Mouse (Mus musculus) forebrain, embryonic 12.5 days (tissue): ENCODE results near the gene Olfr544. TPM values are rescaled to one million over a fixed set of nuclear protein-coding genes. Genes with fewer than 3 reads are reported as not detected.
A peak's percentile ranks its signal among the peaks of the same experiment; 100 is the strongest.

Experiments used
- ATAC-seq: fragments of 200-750 bp; cut with Nextera tagmentation; 2 replicates; pipeline ENCODE4 v1.8.0; 2017; ENCODE audit warnings: moderate TSS enrichment; ENCODE audit not compliant: low FRiP score
- H3K27ac ChIP-seq: fragments of 300-500 bp; sonication (generic); 2 replicates; pipeline ENCODE4 v1.5.1; 2016; ENCODE audit warnings: mild to moderate bottlenecking
- H3K27me3 ChIP-seq: fragments of 300-500 bp; sonication (generic); 2 replicates; pipeline ENCODE4 v1.6.1; 2016; ENCODE audit warnings: mild to moderate bottlenecking
- H3K36me3 ChIP-seq: fragments of 300-500 bp; sonication (generic); replicated peaks from 2 replicates; pipeline ENCODE4 v1.6.1; 2016; ENCODE audit warnings: mild to moderate bottlenecking
- H3K4me1 ChIP-seq: fragments of 300-500 bp; sonication (generic); 2 replicates; pipeline ENCODE4 v1.6.1; 2016
- H3K4me2 ChIP-seq: fragments of 300-500 bp; sonication (generic); 2 replicates; pipeline ENCODE4 v1.6.1; 2016; ENCODE audit warnings: mild to moderate bottlenecking, moderate library complexity
- H3K4me3 ChIP-seq: fragments of 300-500 bp; sonication (generic); replicated peaks from 2 replicates; pipeline ENCODE4 v1.5.1; 2016; ENCODE audit warnings: mild to moderate bottlenecking
- H3K9ac ChIP-seq: fragments of 300-500 bp; sonication (generic); 2 replicates; pipeline ENCODE4 v1.6.1; 2016; ENCODE audit warnings: mild to moderate bottlenecking
- H3K9me3 ChIP-seq: fragments of 300-500 bp; sonication (generic); 2 replicates; pipeline ENCODE4 v1.6.1; 2016
- WGBS: fragments of 180-500 bp; shearing (Covaris S2); methylation state at CpG from one replicate; pipeline ENCODE4 v1.1.7; 2016; 5-methylcytosine and 5-hydroxymethylcytosine counted together
- polyA plus RNA-seq: library from polyadenylated mRNA; unstranded; fragments of >200 nt; fragmentation: Nextera tagmentation; extraction: Ambion mirVana; gene quantifications from 2 replicates; pipeline ENCODE4 v1.2.1, GENCODE M21; 2016

Olfr544 gene
- polyA plus RNA-seq, 1 experiment from 2014 or later = 0.14 TPM

DNA sequence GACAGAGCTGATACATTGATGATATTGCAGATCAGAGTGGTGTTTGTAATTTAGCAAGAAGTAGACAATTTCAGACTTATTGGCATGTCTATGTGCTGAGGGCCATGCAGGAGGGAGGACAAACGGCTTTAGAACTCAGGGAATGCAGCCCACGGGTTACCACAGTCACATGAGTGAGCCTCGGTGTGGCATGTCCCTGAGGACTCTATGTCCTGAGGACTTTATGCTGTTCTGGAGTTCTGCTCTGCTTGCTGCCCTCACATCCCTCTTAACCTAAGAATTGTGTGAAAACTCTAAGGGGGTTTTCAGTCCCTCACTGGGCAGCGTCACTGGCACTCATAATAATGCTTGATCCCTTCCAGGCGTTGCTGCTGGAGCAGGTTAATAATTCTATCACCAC is 15.4 kb downstream of the Olfr544 start:
- Histone ChIP-seq H3K4me2 (no peak overlapping the region), H3K4me3 (no peak overlapping the region), H3K27ac (no peak overlapping the region), H3K4me1 (no peaks in the 10 kb centered on the region), H3K9ac (no peak overlapping the region), H3K27me3 (no peaks in the 10 kb centered on the region), H3K36me3 (peaks cover 34% of the 10 kb centered on the region), H3K9me3 (no peaks in the 10 kb centered on the region)
- WGBS = 76% methylated on average over 5 of the region's 5 CpGs
- ATAC-seq = no peak

DNA sequence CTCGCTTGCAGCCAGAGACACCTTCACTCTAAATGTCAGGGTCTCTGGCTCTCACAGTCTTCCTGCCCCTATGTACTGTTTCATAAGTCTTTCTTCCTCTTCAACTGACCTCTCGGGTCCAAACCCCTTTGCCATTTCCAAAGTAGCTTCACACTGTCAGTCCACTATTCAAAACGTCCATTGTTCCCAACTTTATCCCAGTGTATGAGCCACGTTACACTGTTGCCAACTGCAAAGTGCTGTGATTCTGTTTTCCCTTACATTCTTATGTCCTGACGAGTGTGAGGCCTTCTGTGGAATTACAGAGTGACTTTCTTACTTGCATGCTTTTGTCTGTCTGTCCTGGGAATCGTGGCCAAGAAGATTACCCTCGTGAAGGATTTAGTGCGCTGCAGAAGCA is 20.5 kb downstream of the Olfr544 start:
- Histone ChIP-seq H3K9ac (no peak overlapping the region), H3K36me3 (peaks cover 77% of the 10 kb centered on the region), H3K4me2 (no peak overlapping the region), H3K27me3 (no peaks in the 10 kb centered on the region), H3K4me3 (no peak overlapping the region), H3K27ac (no peak overlapping the region), H3K4me1 (no peaks in the 10 kb centered on the region), H3K9me3 (no peaks in the 10 kb centered on the region)
- 87% methylated on average over 8 of the region's 8 CpGs for WGBS
- ATAC-seq = no peak

DNA sequence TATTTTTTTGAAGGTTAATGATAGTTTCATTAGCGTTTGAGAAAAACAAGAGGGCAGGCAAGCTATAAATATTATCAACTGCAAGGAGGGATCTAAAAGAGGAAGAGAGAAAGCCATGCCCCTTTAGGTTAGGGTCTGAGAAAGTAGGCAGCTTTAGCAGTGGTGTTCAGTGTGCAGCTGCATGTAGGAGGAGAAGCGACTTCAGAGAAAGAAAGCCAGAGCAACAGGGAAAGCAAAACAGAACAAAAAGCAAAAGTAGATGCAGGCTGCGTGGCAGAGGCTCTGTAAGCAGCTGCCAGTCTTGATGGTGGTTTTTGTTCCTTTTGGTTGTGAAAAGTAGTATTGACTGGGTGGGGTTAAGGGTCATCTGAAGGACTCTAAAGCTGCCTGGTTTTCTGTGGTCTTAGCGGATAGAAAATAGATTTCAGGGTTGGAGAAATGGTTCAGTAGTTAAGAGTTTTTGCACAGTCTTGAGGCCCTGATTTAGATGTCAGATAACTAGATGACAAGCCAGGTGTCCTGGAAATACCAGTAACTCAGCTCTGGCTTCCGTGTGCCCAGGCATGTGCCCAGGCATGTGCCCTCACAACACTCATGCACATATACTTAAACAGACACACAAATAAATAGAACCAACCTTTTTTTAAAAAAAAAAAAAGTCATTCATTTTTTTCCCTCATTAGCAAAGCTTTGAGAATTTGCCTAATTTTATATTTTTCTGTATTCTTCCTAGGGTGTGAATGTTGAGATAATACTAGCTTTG is 29.3 kb downstream of the Olfr544 start:
- H3K9ac ChIP-seq = no peak overlapping the region
- no peaks in the 10 kb centered on the region for H3K27me3 ChIP-seq
- H3K36me3 ChIP-seq = peaks cover 95% of the 10 kb centered on the region
- no peak for ATAC-seq
- H3K27ac ChIP-seq = no peak overlapping the region
- H3K4me1 ChIP-seq = no peaks in the 10 kb centered on the region
- no peak overlapping the region for H3K4me3 ChIP-seq
- 80% methylated on average over 5 of the region's 5 CpGs for WGBS
- no peaks in the 10 kb centered on the region for H3K9me3 ChIP-seq
- H3K4me2 ChIP-seq = no peak overlapping the region

DNA sequence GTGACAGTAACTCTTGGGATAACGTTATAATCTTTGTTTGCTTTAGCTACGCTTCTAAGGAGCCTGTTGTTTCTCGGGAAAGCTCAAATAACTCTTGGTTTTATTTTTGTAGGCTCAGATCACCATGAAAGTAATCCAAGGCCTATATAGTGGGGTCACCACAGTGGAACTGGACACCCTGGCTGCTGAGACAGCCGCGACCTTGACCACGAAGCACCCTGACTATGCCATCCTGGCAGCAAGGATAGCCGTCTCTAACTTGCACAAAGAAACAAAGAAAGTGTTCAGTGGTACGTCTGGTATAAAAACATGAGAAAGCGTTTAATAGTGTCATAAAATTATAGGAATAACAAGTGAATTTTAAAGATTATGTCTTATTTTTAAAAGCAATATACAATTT is 41.7 kb downstream of the Olfr544 start:
- Histone ChIP-seq H3K4me3 (no peak overlapping the region), H3K27ac (no peak overlapping the region), H3K4me2 (no peak overlapping the region), H3K36me3 (peaks cover 58% of the 10 kb centered on the region), H3K27me3 (no peaks in the 10 kb centered on the region), H3K9me3 (no peaks in the 10 kb centered on the region), H3K9ac (no peak overlapping the region), H3K4me1 (peaks cover 19% of the 10 kb centered on the region)
- no peak for ATAC-seq
- WGBS = 96% methylated on average over 9 of the region's 9 CpGs

DNA sequence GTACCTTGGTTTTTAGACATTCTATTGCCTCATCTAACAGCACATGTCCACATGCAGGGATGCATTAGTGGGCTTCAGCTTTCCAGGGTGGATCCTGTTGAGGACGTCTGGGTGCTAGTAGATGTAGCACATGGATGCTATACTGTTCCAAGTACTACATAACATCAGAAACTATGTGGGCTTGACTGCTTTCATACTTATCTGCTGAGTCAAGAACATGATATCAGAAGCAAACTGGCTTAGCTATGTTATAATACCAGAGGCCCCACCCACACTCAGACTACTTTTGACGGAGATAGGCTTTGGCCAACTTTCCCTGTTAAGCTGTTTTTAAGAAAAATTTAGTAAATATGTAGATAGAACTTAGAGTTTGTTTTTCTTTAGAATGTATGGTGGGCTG is 43.8 kb downstream of the Olfr544 start:
- peaks cover 19% of the 10 kb centered on the region for H3K4me1 ChIP-seq
- ATAC-seq = no peak
- no peak overlapping the region for H3K4me3 ChIP-seq
- no peaks in the 10 kb centered on the region for H3K9me3 ChIP-seq
- no peak overlapping the region for H3K4me2 ChIP-seq
- WGBS = 87% methylated on average over 2 of the region's 2 CpGs
- H3K9ac ChIP-seq = no peak overlapping the region
- H3K27ac ChIP-seq = no peak overlapping the region
- peaks cover 38% of the 10 kb centered on the region for H3K36me3 ChIP-seq
- H3K27me3 ChIP-seq = no peaks in the 10 kb centered on the region; the same call in 1 of the 2 replicates

DNA sequence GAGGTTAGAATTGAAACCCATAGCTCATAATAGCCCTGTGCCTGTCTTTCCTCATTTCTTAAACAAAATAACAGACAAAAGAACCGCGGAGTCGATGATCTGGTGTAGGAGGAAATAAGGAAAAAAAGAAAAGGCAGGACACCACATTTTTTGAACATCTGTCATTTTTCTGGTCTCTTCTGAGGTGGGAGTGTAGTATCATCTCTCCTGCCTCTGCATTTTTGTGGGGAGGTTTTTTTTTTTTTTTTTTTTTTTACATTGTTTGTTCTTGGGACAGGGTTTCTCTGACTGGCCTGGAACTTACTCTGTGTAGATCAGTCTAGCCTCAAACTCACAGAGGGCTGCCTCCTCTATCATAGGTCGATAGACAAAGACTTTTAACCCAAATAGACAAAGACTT is 45.7 kb downstream of the Olfr544 start:
- Histone ChIP-seq H3K4me1 (peaks cover 19% of the 10 kb centered on the region), H3K4me3 (peak overlapping the region; percentile 85), H3K9ac (peak overlapping the region; percentile 94), H3K27ac (peak overlapping the region; percentile 90; the same call in 1 of the 2 replicates), H3K9me3 (no peaks in the 10 kb centered on the region), H3K27me3 (no peaks in the 10 kb centered on the region; the same call in 1 of the 2 replicates), H3K36me3 (peaks cover 25% of the 10 kb centered on the region), H3K4me2 (peak overlapping the region; percentile 60)
- WGBS = 1% methylated on average over 4 of the region's 4 CpGs
- no peak for ATAC-seq

DNA sequence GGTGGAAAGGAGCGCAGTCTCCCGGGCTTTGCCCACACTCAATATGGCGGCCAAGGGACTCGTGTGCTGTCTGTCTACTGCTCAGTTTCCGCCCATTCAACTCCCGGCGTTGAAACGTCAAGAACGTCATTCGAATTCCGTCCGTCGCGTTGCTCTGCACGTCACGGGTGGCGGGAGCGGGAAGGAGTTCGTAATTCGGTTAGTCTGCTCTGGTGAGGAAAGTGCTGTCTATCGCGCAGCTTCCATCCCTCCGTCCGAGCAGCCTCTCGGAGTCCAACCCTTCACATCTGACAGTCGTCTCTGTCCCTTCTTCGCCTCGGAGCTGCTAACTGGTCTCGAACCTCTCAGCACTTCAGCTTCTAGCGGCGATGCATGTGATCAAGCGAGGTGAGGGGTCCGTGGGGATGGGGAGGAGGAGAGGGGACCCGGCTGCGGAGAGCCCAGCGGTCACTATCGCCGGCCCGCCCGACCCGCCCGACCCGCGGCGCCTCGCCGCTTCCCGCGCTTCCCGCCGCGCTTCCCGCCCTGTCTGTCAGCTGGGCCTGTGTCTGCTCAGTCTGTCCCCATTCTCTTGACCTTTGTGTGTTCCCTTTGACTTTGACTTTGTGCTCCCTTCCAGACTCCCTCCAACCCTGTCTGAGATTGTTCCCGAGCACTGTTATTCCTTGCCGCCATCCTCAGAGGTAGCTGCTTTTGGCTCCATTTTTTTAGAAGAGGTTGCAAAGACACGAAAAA is 46.3 kb downstream of the Olfr544 start, which contains the start of gene Rrm1:
Gene Rrm1 (plus strand): TSS at position 39 of the 735 bp plus-strand sequence.
- Histone ChIP-seq H3K27ac (peak within 1 kb of the TSS; percentile 90), H3K4me2 (peak within 1 kb of the TSS; percentile 60), H3K4me3 (peak within 1 kb of the TSS; percentile 85), H3K27me3 (no peaks in the 10 kb centered on the region; the same call in 1 of the 2 replicates), H3K9ac (peak within 1 kb of the TSS; percentile 94), H3K4me1 (peaks cover 19% of the 10 kb centered on the region), H3K9me3 (no peaks in the 10 kb centered on the region), H3K36me3 (peaks cover 20% of the 10 kb centered on the region)
- under 1% methylated on average over 45 of the region's 56 CpGs for WGBS
- peak; percentile 99 for ATAC-seq

DNA sequence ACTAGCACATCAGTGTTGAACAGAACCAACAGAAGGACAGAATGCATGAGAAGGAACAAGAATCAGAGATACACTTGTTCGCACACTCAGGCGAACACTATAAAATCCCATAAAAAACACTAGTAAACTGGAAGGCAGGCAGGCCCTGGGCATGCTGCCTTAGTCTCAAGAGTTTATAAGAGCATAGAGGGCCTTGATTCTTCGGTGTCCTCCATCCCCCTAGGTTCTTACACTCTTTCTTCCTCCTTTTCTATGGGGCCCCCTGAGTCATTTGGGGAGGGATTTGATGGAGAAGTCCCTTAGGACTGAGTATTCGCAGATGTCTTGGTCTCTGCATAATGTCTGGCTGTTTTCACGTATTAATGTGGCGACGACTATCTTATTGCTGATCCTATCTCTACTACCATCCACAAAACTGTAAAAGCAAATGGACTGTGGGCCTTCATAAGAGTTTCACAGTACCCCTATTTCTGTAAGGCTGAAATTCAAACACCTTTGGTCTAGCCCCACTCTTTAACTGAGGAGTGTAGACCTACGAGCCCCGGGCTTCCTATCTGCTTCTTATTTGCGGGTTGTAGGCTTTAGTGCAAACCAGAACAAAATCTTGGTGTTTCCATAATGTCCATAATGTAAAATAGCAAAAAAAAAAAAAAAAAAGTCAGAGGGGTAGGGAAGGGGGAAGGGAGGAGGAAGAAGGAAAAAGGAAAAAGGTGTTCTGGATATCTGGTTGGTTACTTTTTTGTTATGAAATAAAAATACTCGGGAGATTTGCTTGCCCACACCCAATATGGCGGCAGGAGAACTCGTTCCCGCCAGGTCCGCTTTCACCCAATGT is 47.1 kb downstream of the Olfr544 start:
- Histone ChIP-seq H3K27me3 (no peaks in the 10 kb centered on the region; the same call in 1 of the 2 replicates), H3K27ac (no peak overlapping the region), H3K9ac (no peak overlapping the region), H3K36me3 (peaks cover 12% of the 10 kb centered on the region), H3K4me3 (peak overlapping the region; percentile 85), H3K9me3 (no peaks in the 10 kb centered on the region), H3K4me2 (peak overlapping the region; percentile 60), H3K4me1 (peaks cover 19% of the 10 kb centered on the region)
- ATAC-seq = peak; percentile 12; the same call in 1 of the 2 replicates
- WGBS = 57% methylated on average over 15 of the region's 15 CpGs

DNA sequence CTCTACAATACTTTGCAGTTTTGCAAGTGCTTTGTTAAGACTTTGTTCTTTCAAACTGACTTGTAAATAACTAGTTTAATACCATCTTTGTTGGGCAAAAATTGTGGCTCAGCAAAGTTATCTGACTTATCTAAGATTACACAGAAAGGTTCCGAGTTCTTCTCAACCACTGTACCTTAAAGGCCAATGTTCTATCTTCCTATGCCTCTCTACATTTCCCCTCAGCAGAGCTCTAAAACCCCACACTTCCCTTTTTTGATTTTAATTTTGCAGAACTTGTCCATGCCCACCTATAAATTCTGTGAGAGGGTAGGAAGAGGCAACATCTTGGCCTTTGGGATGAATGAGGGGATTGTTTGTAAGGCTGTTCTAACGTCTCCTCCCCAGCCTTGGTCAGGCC is 53.8 kb downstream of the Olfr544 start:
- Histone ChIP-seq H3K9me3 (no peaks in the 10 kb centered on the region), H3K27ac (no peak overlapping the region), H3K36me3 (peaks cover 7% of the 10 kb centered on the region; the same call in 1 of the 2 replicates), H3K4me1 (no peaks in the 10 kb centered on the region), H3K4me2 (no peak overlapping the region), H3K9ac (no peak overlapping the region), H3K4me3 (no peak overlapping the region), H3K27me3 (no peaks in the 10 kb centered on the region; the same call in 1 of the 2 replicates)
- 78% methylated on average over 2 of the region's 2 CpGs for WGBS
- ATAC-seq = no peak

Other genes starting within 250 kb of the Olfr544 start
- 21.7 and 25.1 TPM in 2 replicates for gene Rhog, start 232.3 kb downstream of the Olfr544 start, polyA plus RNA-seq
- 11.6 and 11.7 TPM in 2 replicates for gene Stim1, start 220.5 kb downstream of the Olfr544 start, polyA plus RNA-seq
- gene Rrm1, start 46.6 kb downstream of the Olfr544 start, polyA plus RNA-seq = 203 and 216 TPM in 2 replicates
- 0.45 and 0.89 TPM in 2 replicates for gene Olfr543, start 6.6 kb downstream of the Olfr544 start, polyA plus RNA-seq
- 0.32 TPM in 1 of 2 replicates, not detected in the other for gene Olfr545, start 11.3 kb upstream of the Olfr544 start, polyA plus RNA-seq
- gene Olfr547, start 46.4 kb upstream of the Olfr544 start, polyA plus RNA-seq = not detected in 2 replicates
- gene Olfr548-ps1, start 52.6 kb upstream of the Olfr544 start, polyA plus RNA-seq = not detected in 2 replicates
- not detected in 2 replicates for gene Olfr549, start 61.6 kb upstream of the Olfr544 start, polyA plus RNA-seq
- 0.14 and 0.21 TPM in 2 replicates for gene Trim21, start 77.2 kb upstream of the Olfr544 start, polyA plus RNA-seq
- 0.19 TPM in 1 of 2 replicates, not detected in the other for gene Olfr550, start 83.1 kb upstream of the Olfr544 start, polyA plus RNA-seq
- not detected in 2 replicates for gene Olfr551, start 103.6 kb upstream of the Olfr544 start, polyA plus RNA-seq
- gene Olfr552, start 109.5 kb upstream of the Olfr544 start, polyA plus RNA-seq = not detected in 2 replicates
- not detected in 2 replicates for gene Olfr553, start 129.9 kb upstream of the Olfr544 start, polyA plus RNA-seq
- not detected in 2 replicates for gene Olfr554, start 150.1 kb upstream of the Olfr544 start, polyA plus RNA-seq
- not detected in 2 replicates for gene Olfr555, start 170.5 kb upstream of the Olfr544 start, polyA plus RNA-seq
- gene Olfr556, start 176.6 kb upstream of the Olfr544 start, polyA plus RNA-seq = not detected in 2 replicates
- 7.5 and 9.8 TPM in 2 replicates for gene Trim68, start 199.0 kb upstream of the Olfr544 start, polyA plus RNA-seq
- gene Olfr557, start 207.6 kb upstream of the Olfr544 start, polyA plus RNA-seq = not detected in 2 replicates
- not detected in 2 replicates for gene Olfr558, start 213.9 kb upstream of the Olfr544 start, polyA plus RNA-seq
- not detected in 2 replicates for gene Olfr33, start 230.8 kb upstream of the Olfr544 start, polyA plus RNA-seq
- not detected in 2 replicates for gene Olfr559, start 239.2 kb upstream of the Olfr544 start, polyA plus RNA-seq